Mouse (Mus musculus): ENCODE data around the gene Tmem221.

GRCm38 (mm10) chr8:71591017-71591416 is 32.3 kb upstream of the Tmem221 start:
- no peak for TF ChIP-seq CTCF (IDR thresholded peaks at IDR 0.05; ENCODE audit: low read depth, low read length)
- TF ChIP-seq EP300 (IDR thresholded peaks at IDR 0.05; ENCODE audit: insufficient read depth, low read depth, low read length) = no peak
